Comparison of ENCODE assay signal across 30 mouse cellular contexts in the genomic region with DNA sequence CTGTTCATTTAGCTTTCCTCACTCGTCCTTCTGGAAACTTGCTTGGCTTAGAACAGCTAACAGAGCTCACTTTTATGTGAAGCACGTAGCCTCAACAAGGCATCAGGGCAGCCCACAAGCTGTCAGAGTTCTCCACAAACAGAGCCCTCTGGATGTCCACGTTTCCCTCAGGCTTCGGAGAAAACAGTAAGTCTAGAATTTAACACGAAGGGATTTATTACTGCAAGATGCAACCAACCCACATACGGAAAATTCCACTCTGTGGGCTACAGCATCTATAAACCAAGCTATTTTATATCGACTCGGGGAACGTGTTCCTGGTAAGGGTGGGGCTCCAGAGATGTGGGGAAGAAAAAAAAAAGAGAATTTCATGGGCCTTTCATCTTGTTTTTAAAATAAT.
A peak's percentile ranks its signal among the peaks of the same experiment; 100 is the strongest.
DNase-seq lines count a peak whose midpoint lies in the region; ATAC-seq and TF ChIP-seq lines count a peak whose summit lies in the region.
"Had no signal": no experiment of that assay in that cellular context is flagged by ENCODE, and none has a peak within 500 bp of the region (broad histone marks: within the 10 kb centered on the region; RNA-seq: fewer than 3 reads in every experiment).

No protein-coding gene starts in this region.

- no peak overlapping the region for H3K27ac ChIP-seq in heart, embryonic 12.5 days (ENCODE audit: poor library complexity, severe bottlenecking)
- H3K27ac ChIP-seq in cortical plate, adult 2 months (ENCODE audit: insufficient read depth, low read length), result peak overlapping the region; percentile 61; the same call in 1 of the 2 replicates
- H3K27ac ChIP-seq: embryonic facial prominence, embryonic 12.5 days; hindbrain, embryonic 10.5 days; hindbrain, embryonic 15.5 days; limb, embryonic 12.5 days had no signal

- 77% methylated on average over 9 of the region's 9 CpGs for WGBS in heart, embryonic 12.5 days

- no peaks in the 10 kb centered on the region for H3K9me3 ChIP-seq in heart, embryonic 12.5 days (replicated peaks)
- H3K9me3 ChIP-seq: embryonic facial prominence, embryonic 12.5 days; hindbrain, embryonic 10.5 days; hindbrain, embryonic 15.5 days; limb, embryonic 12.5 days had no signal

- H3K27me3 ChIP-seq in heart, embryonic 12.5 days (replicated peaks), result peaks cover 4% of the 10 kb centered on the region; the same call in 1 of the 2 replicates
- H3K27me3 ChIP-seq: embryonic facial prominence, embryonic 12.5 days; hindbrain, embryonic 15.5 days; limb, embryonic 12.5 days had no signal

- H3K9ac ChIP-seq in heart, embryonic 12.5 days, result no peak overlapping the region
- H3K9ac ChIP-seq: embryonic facial prominence, embryonic 12.5 days; hindbrain, embryonic 15.5 days; limb, embryonic 12.5 days had no signal

- no peak for TF ChIP-seq CTCF in cortical plate, adult 2 months (IDR thresholded peaks at IDR 0.05; ENCODE audit: extremely low read depth, insufficient read depth, low read length)

- no peaks in the 10 kb centered on the region for H3K4me1 ChIP-seq in heart, embryonic 12.5 days (replicated peaks)
- H3K4me1 ChIP-seq in cortical plate, adult 2 months (ENCODE audit: control insufficient read depth, insufficient read depth, low read length), result peaks cover 5% of the 10 kb centered on the region
- H3K4me1 ChIP-seq: embryonic facial prominence, embryonic 12.5 days; hindbrain, embryonic 10.5 days; hindbrain, embryonic 15.5 days; limb, embryonic 12.5 days had no signal

- peak; percentile 57 for DNase-seq in heart, adult 11 months
- DNase-seq in left cerebral cortex, adult 9 months (ENCODE audit: low spot score in 2 of 2), result peak; percentile 25 to 47
- DNase-seq in left cerebral cortex, postnatal 14 days (ENCODE audit: low spot score in 2 of 2), result no peak
- peak; percentile 73 for DNase-seq in brain, adult 2 months (ENCODE audit: low read depth, low spot score)
- no peak for DNase-seq in embryo, embryonic 9.5 days (ENCODE audit: extremely low spot score)
- DNase-seq: adrenal gland, adult 2 months; adrenal gland, postnatal 36 days; B cell, adult 2 months; cerebellum, adult 2 months; cerebellum, postnatal 14 days; heart, postnatal 14 days; kidney, adult 2 months; kidney, postnatal 10 days; lung, postnatal 36 days; spleen, adult 18-20 months; thymus, adult 18-20 months; thymus, postnatal 25 days had no signal

- no peak overlapping the region for H3K4me2 ChIP-seq in heart, embryonic 12.5 days
- H3K4me2 ChIP-seq: embryonic facial prominence, embryonic 12.5 days; hindbrain, embryonic 15.5 days; limb, embryonic 12.5 days; liver, embryonic 11.5 days; midbrain, embryonic 11.5 days had no signal

- intact Hi-C loops in left cerebral cortex, postnatal 14 days (cut with DNase I), result no loop called here

- TF ChIP-seq POLR2A in cortical plate, adult 2 months (IDR thresholded peaks at IDR 0.05; ENCODE audit: extremely low read depth, insufficient read depth, low read length), result no peak

- no peak for ATAC-seq in heart, embryonic 12.5 days (ENCODE audit: insufficient number of reproducible peaks, low FRiP score)
- ATAC-seq: activated CD4-positive, CD25-positive, alpha-beta regulatory T cell, adult 4 months; forebrain, embryonic 16.5 days; inflammation-experienced regulatory T-cells, adult 6 months; midbrain, embryonic 16.5 days had no signal

- no peaks in the 10 kb centered on the region for H3K36me3 ChIP-seq in heart, embryonic 12.5 days
- H3K36me3 ChIP-seq: embryonic facial prominence, embryonic 12.5 days; hindbrain, embryonic 10.5 days; hindbrain, embryonic 15.5 days; limb, embryonic 12.5 days had no signal

- H3K4me3 ChIP-seq in heart, embryonic 12.5 days, result no peak overlapping the region
- H3K4me3 ChIP-seq in cortical plate, adult 2 months (ENCODE audit: insufficient read depth, low read length), result no peak overlapping the region
- H3K4me3 ChIP-seq: embryonic facial prominence, embryonic 12.5 days; erythroblast, embryonic 14.5 days; hindbrain, embryonic 10.5 days; hindbrain, embryonic 15.5 days; limb, embryonic 12.5 days had no signal

Comparison
In these comparisons a context has a peak if more than half of its experiments do, and no peak if none do; other contexts are left out.
1. DNase-seq: peak in heart, adult 11 months (single experiment), left cerebral cortex, adult 9 months (2 of 2) and brain, adult 2 months (single experiment); none in left cerebral cortex, postnatal 14 days (0 of 2) and embryo, embryonic 9.5 days (single experiment).